Mouse (Mus musculus) gonadal fat pad, adult 2 months (tissue): ENCODE results near the gene Crybb1. TPM values are rescaled to one million over a fixed set of nuclear protein-coding genes. Genes with fewer than 3 reads are reported as not detected.

Source experiments
- DNase-seq: peaks from one replicate; pipeline ENCODE4 v3.0.0-alpha.2; 2012; ENCODE audit warnings: low read depth
- polyA plus RNA-seq: library from polyadenylated mRNA; depleted of rRNA; stranded (reverse); fragments of >200 nt; gene quantifications from 2 replicates; pipeline ENCODE4 v1.2.3, GENCODE M21; 2012

Crybb1 gene
- polyA plus RNA-seq, 1 experiment: 7.3 TPM

GRCm38 (mm10) chr5:112266011-112266777 is 10.6 kb downstream of the Crybb1 start:
- DNase-seq: no peak

DNA sequence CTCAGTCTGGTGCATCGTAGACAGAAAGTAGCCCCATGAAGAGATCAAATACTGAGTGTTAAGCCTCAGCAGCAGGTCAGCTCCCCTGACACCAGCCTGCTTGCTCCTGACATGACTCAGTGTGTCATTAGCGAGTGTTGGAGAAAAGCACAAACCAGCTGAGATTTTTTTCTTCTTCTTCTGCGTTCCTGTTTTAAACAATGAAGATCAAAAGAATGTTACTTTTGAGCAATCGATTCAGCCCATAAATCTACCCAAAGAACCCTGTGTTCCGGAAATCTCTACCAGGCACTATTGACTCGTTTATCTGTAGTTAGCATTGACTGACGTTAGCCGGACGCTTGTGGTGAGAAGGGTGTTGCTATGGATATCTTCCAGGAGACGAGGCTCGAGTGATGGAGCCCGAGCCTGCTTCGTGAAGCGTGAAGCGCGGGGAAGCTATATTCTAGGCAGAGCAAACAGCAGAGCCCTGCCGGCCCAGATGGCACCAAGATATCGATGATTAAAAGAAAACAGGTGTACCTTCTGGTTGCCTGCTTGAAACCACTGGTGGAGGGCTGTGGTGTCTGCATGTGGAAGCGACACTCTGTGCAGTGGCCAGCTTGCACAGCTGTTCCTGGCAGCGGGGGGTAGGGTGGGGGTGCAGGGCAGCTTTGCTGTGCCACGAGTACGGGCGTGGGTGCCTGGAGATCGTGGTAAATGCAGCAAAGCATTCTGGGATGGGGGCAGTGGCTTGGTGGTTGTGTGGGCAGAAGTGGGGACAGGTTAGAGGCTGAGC is 15.3 kb downstream of the Crybb1 start:
- DNase-seq: no peak

GRCm38 (mm10) chr5:112272934-112273333 is 17.3 kb downstream of the Crybb1 start:
- no peak for DNase-seq

DNA sequence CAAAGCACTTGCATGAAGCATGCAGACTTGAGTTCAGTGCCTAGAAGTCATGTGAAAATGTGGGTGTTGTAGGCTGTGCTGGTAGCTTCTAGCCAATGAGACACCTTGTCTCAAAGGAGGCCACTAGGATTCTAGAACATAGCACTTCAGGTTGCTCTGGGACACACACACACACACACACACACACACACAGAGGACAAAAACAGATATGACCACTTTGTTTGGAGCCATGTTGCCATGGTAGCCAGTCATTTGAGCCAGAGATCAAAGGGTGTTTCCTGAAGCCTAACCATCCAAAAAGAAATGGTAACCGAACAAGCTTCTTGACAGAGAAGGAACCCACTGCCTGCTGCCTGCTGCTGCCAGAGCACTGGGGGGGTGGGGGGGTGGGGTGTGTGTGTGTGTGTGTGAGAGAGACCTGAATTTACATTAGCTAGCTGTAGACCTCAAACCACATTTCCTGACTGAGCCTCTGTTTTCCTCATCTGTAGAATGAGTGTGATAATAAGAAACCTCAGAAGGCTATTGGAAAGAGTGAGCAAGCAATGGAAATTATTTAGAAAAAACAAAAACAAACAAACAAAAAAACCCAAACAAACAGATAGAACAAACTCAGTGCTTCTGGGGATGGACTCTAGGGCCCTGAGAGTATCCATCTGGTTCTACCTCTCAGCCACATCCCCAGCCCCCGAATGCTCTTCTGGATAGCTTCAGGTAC is 18.3 kb downstream of the Crybb1 start:
- DNase-seq: no peak

- no peak for DNase-seq
Measured at GRCm38 (mm10) chr5:112275021-112275804, 19.6 kb downstream of the Crybb1 start.

- peak; percentile 55 for DNase-seq
Measured at GRCm38 (mm10) chr5:112276267-112276873, 20.8 kb downstream of the Crybb1 start, which contains the start of gene Tpst2. Tpst2 (plus strand) TSS chr5:112276691.

DNA sequence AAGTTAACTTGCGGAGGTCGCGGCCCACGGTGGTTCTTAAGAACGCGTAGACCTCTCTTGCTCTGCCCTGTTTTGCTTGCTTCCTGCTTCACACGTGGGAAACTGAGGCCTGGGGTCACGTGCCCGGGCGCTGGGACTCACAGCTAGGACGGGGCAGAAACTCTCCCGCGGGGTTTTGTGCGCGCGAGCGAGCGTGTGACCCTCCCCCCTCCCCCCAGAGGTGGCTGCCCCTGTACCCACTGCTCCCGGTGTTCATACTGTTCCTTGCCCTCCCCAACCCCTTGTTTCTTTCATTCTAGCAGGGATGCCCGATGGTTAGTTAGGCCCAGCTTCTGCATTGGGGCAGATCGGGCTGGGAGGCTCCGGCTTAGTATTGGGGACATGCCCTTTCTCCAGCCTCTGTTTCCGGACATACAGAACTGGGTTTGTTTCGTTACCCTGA is 21.3 kb downstream of the Crybb1 start:
- no peak for DNase-seq

- DNase-seq: no peak
Measured at GRCm38 (mm10) chr5:112277906-112278470, 22.4 kb downstream of the Crybb1 start.

DNA sequence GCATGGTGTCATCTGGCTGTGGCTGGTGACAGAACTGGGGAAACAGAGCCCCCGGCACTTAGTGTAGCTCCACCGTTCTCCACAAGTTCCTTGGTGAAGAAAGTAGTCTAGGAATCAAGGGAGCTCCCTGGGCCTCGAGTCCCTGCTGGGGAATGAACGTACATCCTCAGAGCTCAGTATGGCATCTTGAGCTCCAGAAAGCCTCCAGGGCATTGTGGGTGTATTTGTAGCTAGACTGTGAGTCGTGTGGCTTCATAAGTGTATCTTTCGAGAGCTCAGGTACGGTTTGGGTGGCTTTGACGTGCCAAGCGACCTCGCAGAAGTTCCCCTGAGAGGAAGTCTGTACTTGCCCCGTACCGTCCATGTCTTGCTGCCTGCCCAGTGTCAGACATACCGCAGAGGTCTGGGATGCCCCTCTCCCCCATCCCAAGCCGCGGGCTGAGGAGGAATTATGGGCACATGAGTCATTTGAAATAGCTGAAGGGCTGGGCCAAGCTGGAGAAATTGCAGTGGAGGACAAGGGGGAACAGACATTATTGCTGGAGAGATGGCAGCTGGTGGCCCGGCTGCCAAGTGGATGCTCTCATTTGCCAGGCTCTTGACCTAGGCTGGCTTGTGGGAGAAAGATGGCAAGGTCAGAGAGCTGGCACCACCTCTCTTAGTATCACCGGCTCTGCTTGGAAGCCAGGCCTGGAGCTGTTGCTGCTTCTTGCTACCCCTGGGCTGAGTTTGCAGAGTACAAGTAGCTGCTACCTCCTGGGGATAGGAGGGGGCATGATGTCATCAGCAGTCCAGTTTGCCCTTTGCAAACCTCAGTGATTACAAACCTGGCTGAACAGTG is 23.8 kb downstream of the Crybb1 start:
- DNase-seq: no peak

GRCm38 (mm10) chr5:112280151-112280550 is 24.5 kb downstream of the Crybb1 start:
- DNase-seq: no peak

DNA sequence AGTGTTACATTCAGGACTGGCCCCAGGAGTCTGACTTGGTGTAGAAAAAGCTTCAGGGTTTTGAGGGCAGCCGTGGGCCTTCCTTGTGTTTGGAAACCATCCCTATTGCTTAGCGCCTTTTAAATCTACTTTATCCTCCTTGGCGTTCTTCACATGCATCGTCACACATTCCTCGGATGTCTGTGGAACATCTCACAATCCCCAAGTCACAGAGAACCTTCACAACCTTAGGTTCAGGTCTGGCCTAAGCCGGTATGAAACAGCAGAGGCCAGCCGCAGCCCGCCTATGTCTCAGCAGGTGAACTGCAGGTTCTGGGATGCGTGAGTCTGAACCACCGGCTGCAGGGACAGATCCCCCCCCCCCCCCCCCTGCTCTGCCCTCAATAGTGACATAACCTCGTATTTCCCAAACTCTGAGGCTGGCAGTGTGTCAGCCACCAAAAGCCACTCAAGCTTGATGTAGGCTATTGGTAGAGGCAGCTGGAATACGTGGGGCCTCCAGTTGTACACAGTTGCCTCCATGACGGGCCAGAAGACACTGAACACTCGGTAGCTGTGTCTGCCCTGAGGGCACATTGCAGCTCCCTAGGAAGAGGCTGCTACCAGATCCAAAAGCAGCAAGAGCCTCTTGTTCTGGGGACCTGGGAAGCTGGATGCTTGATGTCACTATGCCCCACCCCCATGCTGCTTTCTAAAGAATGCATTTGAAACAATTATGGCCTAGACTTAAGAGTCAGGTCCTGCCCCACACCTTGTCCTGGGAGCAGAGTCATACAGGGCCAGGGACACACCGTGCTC is 25.4 kb downstream of the Crybb1 start:
- DNase-seq: no peak

- no peak for DNase-seq
Measured at GRCm38 (mm10) chr5:112281676-112282075, 26.1 kb downstream of the Crybb1 start.

- no peak for DNase-seq
Measured at GRCm38 (mm10) chr5:112282123-112282779, 26.6 kb downstream of the Crybb1 start.

DNA sequence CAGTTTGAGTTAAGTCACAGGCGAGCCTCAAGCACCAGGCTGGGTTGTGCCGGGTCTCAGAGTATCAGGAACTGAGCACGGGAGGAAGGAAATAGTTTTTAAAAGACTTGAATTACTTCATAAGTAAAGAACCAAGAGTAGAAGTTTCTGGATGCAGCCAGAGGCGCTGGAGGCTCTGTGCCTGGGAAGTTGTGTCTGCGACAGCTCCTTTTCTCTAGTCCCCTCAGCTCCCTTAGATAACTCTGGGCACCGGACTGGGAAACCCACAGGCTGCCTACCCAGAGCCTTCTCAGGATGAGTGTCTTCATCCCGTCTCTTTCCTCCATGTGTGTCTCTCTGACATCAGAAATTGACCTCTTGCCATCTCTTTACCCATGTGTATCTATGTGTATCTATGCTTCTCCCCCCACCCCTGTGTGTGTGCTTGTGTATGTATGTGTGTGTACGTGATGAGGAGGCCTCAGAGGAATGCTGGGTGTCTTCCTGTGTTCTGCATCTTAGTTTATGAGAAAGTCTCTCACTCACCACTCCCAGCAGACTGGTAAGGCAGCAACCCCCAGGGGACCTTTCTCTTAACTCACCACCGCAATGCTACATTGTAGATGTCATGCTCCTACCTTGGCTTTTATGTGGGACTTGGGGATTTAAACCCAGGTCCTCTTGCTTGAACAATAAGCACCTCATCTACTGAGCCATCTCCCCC is 27.3 kb downstream of the Crybb1 start:
- DNase-seq: no peak

- no peak for DNase-seq
Measured at GRCm38 (mm10) chr5:112283543-112284202, 28.1 kb downstream of the Crybb1 start.

DNA sequence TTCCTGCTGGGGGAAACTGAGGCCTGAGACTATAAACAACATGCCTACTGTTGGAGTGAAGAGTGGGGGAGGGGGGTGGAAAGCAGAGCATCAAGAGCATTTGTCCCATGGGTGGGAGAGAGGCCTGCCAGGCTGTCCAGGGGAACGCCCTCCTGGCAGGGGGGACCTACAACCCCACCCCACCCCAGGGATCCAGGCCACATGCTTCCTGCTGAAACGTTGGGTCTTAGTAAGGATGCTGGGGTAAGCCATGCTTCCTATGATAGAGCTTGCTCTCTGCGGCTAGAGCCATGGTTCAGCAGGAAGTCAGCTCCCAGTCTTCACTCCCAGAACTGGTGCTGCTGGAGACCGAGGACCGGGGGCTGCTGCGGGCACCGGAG is 28.6 kb downstream of the Crybb1 start:
- no peak for DNase-seq

GRCm38 (mm10) chr5:112285548-112286085 is 30.0 kb downstream of the Crybb1 start:
- DNase-seq: no peak
